Mouse (Mus musculus) spleen, postnatal 36 days (tissue): ENCODE results near the gene Sulf2.

Source experiments
- DNase-seq, 2 experiments: peaks; one replicate each; pipeline ENCODE4 v3.0.0; 2022; ENCODE audit warnings: low spot score in 2 of 2, mixed read lengths in 1 of 2

The Sulf2 gene

GRCm38 (mm10) chr2:166086457-166087233 lies 68.8 kb downstream of the Sulf2 start:
- DNase-seq = no peak

DNA sequence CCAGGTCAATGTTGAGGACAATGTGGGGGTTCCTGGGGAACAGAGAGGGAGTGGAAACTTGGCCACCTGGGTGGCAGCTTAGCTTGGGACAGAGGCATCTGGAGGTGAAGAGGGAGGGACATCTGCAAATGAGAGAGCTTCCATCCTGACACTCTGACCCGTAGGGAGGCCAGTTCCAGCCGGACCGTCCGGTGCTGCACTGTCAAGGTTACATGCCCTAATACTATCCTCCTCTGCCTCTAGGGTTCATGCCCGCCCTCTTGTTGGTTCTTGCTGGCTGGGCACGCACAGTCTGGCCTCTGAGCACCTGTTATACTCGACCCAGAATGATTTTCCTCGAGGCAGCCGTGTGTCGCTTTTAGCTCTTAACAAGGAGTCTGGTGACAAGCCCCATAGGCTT lies 69.7 kb downstream of the Sulf2 start:
- DNase-seq = no peak

DNA sequence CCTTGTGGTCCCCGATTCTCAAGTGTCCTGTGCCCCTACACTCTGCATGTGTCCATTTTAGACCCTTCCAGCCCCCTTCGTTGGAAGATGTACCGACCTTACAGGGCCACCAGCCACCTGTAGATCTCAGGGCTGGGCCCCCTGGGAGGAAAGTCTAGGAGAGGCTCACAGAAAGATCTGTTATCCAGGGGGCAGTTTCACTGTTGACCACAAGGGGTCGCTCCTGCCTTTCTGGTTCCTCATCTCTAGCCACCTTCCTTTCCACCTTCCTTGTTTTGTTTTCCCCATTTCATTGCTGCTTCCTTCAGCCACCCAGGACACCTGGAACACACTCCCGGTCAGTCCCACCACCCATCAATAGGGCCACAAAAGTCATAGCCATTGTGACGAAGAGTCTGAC lies 70.5 kb downstream of the Sulf2 start:
- peak in 1 of 2 experiments; percentile 16 for DNase-seq

DNA sequence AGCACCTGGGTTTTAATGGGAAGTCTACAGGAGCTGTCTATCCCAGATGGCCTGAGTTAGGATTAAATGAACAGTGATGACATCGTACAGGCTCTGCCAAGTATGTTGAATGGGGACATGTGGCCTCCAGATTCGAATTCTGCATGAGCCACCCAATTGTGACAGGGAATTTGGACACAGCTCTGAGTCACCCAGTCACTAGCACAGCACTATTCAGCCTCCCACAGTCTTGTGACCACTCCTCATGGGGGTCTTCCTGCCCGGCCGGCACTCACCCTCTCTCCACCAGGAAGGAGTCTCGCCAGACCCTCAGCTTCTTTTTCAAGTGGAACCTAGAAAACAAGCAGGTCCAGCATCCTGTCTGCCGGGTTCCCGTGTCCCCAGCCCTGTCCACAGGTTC lies 71.4 kb downstream of the Sulf2 start:
- DNase-seq = no peak

GRCm38 (mm10) chr2:166083542-166084031 lies 71.9 kb downstream of the Sulf2 start:
- no peak for DNase-seq

- DNase-seq = no peak
Measured at GRCm38 (mm10) chr2:166082661-166083060, 72.8 kb downstream of the Sulf2 start.

- peak; percentile 46 to 60 for DNase-seq
Measured at GRCm38 (mm10) chr2:166082193-166082592, 73.3 kb downstream of the Sulf2 start.

GRCm38 (mm10) chr2:166080967-166081750 lies 74.3 kb downstream of the Sulf2 start:
- DNase-seq = no peak

DNA sequence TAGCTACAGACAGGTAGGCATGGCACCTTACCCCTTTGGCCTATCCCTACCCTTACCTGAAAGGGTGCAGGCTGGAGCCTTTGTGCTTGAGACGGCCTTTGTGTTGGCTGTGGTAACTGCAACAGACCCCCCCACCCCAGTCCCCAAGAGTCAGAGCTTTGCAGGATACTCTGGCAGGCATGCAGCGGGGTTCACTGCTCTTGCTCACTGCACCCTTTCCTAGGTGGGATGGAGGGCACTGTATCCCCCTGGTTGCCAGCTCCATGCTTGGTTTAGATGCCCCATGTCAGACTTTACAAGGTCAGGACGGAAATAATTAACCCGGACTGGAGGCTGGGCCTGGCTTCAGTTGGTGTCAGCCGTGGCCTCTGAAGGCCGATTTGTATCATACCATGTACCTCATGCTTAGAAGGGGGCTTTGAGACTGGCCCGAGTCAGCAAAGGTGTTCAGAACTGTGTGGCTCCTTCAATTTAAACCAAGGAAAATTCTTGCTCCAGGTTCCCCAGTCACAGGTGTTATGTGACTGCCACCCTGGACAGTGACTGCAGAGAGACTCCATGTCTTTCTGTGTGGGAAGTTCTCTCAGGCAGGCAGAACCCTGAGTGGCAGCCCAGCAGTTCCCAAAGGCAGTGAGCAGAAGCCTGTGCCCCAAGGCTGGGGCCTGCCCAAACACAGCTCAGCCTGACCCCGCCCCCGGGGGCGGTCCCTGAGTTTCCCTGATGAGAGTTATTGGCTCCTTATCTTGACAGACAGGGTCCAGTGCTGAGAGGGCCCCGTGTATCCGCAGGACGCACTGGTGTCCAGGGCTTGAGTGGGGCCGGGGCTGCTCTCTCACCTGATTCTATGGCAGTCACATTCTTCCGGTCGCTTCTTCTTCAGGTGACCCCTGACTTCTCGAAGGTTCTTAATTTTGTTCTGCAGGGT lies 75.2 kb downstream of the Sulf2 start:
- DNase-seq = no peak

DNA sequence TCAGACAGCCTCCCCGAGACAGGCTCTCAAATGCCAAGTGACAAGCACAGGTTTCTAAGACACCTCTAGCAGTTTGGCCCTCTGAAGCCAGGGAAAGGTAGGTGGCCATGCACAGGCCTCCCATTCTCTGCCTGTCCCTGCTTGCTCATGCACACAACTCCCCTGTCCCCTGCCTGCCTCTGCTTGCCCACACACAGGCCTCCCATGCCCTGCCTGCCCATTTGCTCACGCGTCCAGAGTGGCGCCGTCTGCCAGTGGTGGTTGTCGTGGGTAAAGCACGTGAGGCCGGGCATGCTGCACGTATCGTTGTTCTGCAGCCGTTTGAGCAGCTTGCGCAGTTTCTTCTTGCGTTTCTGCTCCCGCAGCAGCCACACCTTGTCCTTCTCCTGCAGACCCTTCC lies 76.2 kb downstream of the Sulf2 start:
- DNase-seq = no peak

DNA sequence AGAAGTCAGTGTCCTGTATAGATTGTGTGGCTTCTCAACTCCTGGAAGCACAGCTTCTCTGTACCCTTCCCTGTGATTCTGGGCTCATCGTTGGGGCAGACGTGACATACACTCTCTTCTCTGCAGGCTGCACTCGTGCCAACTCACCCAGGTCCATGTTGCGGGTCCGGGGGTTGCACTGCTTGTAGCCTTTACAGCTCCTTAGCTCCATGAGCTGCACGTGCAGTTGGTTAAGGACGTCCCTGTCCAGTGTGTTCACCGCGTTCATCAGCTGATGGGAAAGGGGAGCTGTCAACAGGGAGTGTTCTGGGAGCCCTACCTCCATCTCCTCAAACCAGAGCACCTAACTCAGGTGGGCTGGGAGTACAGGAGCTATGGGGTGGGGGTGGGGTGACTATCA lies 78.1 kb downstream of the Sulf2 start:
- DNase-seq = no peak

DNA sequence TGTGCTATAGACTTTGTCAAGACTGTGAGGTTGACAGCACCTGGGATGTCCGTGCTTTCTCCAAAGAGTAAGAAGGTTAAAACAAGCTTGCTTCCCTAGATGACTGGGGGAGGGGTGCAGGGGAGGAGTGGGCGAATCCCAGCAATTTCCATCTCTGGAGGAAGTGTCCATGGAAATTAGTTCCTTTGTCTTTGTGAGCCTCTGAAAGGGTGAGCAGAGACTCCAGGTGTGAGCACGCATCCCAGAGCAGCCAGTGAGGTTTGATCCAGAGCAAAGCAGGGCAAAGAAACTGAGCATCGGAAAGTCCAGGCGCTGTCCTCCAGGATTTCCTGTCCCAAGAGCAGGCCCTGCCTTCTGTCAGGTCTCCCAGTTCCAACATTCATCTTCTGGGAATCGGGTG lies 81.1 kb downstream of the Sulf2 start:
- DNase-seq = no peak

GRCm38 (mm10) chr2:166073082-166073481 lies 82.4 kb downstream of the Sulf2 start:
- DNase-seq = no peak

- no peak for DNase-seq
Measured at GRCm38 (mm10) chr2:166071889-166072288, 83.6 kb downstream of the Sulf2 start.

- DNase-seq = no peak
Measured at GRCm38 (mm10) chr2:166071481-166071880, 84.0 kb downstream of the Sulf2 start.

- DNase-seq = no peak
Measured at GRCm38 (mm10) chr2:166069738-166070137, 85.7 kb downstream of the Sulf2 start.

DNA sequence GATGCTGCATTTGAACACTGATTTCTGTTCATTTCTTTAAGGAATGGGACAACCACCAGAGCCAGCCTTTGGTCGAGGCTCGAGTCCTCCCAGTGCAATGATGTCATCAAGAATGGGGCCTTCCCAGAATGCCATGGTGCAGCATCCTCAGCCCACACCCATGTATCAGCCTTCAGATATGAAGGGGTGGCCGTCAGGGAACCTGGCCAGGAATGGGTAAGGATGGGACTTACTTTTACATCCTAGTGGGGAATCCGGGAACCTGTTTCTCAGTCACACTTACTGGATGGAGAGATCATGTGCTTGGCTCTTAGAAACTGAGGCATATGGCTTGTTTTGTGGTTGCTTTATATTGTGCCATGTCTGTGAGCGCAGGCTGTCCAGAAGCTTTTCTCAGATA lies 86.3 kb downstream of the Sulf2 start:
- no peak for DNase-seq

- DNase-seq = no peak
Measured at GRCm38 (mm10) chr2:166068261-166068660, 87.2 kb downstream of the Sulf2 start.

DNA sequence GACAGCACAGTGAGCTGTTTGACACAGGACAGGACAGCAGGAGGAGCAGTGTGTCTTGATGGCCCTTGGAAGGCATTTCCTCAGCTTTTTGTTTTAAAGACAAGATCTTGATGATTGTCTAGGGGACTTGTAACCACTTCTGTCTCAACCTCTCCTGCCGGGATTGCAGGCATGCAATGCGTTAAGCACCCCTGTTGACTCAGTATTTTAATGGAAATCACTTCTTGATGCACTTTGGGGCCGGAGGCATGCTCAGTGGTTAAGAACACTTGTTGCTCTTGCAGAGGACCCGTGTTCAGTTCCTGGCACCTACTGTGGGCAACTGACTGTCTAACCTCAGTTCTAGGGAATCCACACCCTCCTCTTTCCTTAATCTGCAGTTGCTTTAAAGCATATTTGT lies 89.0 kb downstream of the Sulf2 start:
- no peak for DNase-seq

DNA sequence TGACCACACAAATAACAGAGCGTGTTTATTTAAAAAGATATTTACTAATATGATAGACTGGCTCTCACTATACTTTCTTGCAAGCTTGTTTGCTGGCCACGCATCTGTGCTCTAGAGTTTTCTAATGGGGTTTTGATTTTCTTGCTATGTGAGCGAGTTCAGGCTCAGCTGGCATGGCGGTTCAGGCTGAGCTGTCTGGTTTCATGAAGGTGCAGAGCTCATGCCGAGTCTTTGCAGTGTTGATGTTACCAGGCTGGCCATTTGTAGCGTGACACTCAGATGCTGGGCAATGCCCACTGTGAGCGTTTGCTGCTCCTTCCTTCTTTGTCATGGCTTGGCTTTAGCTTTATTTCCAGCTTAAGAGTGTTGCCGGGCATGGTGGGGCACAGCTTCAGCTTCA lies 93.0 kb downstream of the Sulf2 start:
- no peak for DNase-seq

- DNase-seq = no peak
Measured at GRCm38 (mm10) chr2:166062008-166062407, 93.5 kb downstream of the Sulf2 start.
